Mouse (Mus musculus): ENCODE results near the gene Olfr1095.

GRCm38 (mm10) chr2:86809918-86810317 lies 41.6 kb downstream of the Olfr1095 start, which contains the start of gene Olfr141:
- TF ChIP-seq MYOD1 (IDR thresholded peaks at IDR 0.05; ENCODE audit: control insufficient read depth in 1 of 3, insufficient read length in 2 of 3, low read depth in 2 of 3): no peak
- no peak for TF ChIP-seq USF1 (IDR thresholded peaks at IDR 0.05; ENCODE audit: low read depth)
- no peak for TF ChIP-seq POLR2AphosphoS2 (IDR thresholded peaks at IDR 0.05; ENCODE audit: insufficient read length, low read depth)
- TF ChIP-seq POLR2A (IDR thresholded peaks at IDR 0.05; ENCODE audit: insufficient read length, low read depth): no peak
- TF ChIP-seq MAX (IDR thresholded peaks at IDR 0.05; ENCODE audit: low read depth): no peak
- TF ChIP-seq MYOG (IDR thresholded peaks at IDR 0.05; ENCODE audit: control insufficient read depth in 1 of 3, insufficient read depth in 1 of 3, insufficient read length in 2 of 3, low read depth in 2 of 3): no peak
- no peak for TF ChIP-seq E2F4 (IDR thresholded peaks at IDR 0.05; ENCODE audit: insufficient read depth)
- TF ChIP-seq CEBPB (IDR thresholded peaks at IDR 0.05; ENCODE audit: insufficient read depth, poor library complexity, severe bottlenecking): no peak
- TF ChIP-seq TCF12 (IDR thresholded peaks at IDR 0.05; ENCODE audit: insufficient read depth, poor library complexity, severe bottlenecking): no peak
- TF ChIP-seq REST (IDR thresholded peaks at IDR 0.05; ENCODE audit: insufficient read depth, insufficient read length): no peak
- no peak for TF ChIP-seq SRF (IDR thresholded peaks at IDR 0.05; ENCODE audit: control insufficient read depth, insufficient read length, low read depth)

Measured in myocyte (in vitro differentiated cells).